30 mouse cellular contexts compared by ENCODE assay signal in genomic region chr15:98546843-98547242, GRCm38 (mm10). TPM values are rescaled to one million over a fixed set of nuclear protein-coding genes. Genes with fewer than 3 reads are reported as not detected.
"Had no signal": no experiment of that assay in that cellular context is flagged by ENCODE, and none has a peak within 500 bp of the region (broad histone marks: within the 10 kb centered on the region; RNA-seq: fewer than 3 reads in every experiment).

No protein-coding gene starts in this region.

- H3K27ac ChIP-seq: liver, embryonic 15.5 days; lung, embryonic 15.5 days; macrophage; midbrain, embryonic 13.5 days; midbrain, embryonic 15.5 days; neural tube, embryonic 12.5 days had no signal

- H3K27me3 ChIP-seq: liver, embryonic 15.5 days; lung, embryonic 15.5 days; megakaryocyte, embryonic 14.5 days; midbrain, embryonic 13.5 days; midbrain, embryonic 15.5 days; neural tube, embryonic 12.5 days had no signal

- DNase-seq: liver, postnatal 0 days; lung, adult 2 months; lung, postnatal 14 days; lung, postnatal 36 days; retina, postnatal 1 day; right cerebral cortex, adult 18-20 months; right cerebral cortex, postnatal 25 days; right cerebral cortex, postnatal 4 days; spleen, adult 18-20 months; thymus, adult 18-20 months; thymus, postnatal 14 days; thymus, postnatal 36 days had no signal

- H3K9me3 ChIP-seq: liver, embryonic 15.5 days; lung, embryonic 15.5 days; megakaryocyte, embryonic 14.5 days; midbrain, embryonic 13.5 days; midbrain, embryonic 15.5 days; neural tube, embryonic 12.5 days had no signal

- H3K9ac ChIP-seq: liver, embryonic 15.5 days; liver, postnatal 0 days; lung, embryonic 15.5 days; midbrain, embryonic 13.5 days; midbrain, embryonic 15.5 days; neural tube, embryonic 12.5 days had no signal

- H3K4me1 ChIP-seq: lung, embryonic 15.5 days; midbrain, embryonic 13.5 days; midbrain, embryonic 15.5 days; neural tube, embryonic 12.5 days had no signal

- H3K4me3 ChIP-seq: liver, embryonic 15.5 days; lung, embryonic 15.5 days; megakaryocyte, embryonic 14.5 days; midbrain, embryonic 13.5 days; midbrain, embryonic 15.5 days; neural tube, embryonic 12.5 days had no signal

RNA-seq across cellular contexts. Expression of gene 4930415O20Rik, which starts 24.0 kb away (rescaled TPM):
- total RNA-seq: megakaryocyte progenitor cell, adult 5-6 weeks; monocyte, adult 5-6 weeks; neutrophil, adult 5-6 weeks had no signal
- polyA plus RNA-seq: liver, embryonic 15.5 days; liver, postnatal 0 days; lung, adult 2 months; lung, embryonic 15.5 days; macrophage; midbrain, embryonic 13.5 days; neural tube, embryonic 12.5 days; stomach, embryonic 14.5 days; thymus, postnatal 0 days had no signal

RNA-seq across cellular contexts. Expression of gene Olfr279, which starts 54.6 kb away (rescaled TPM):
- total RNA-seq: megakaryocyte progenitor cell, adult 5-6 weeks; midbrain, postnatal 0 days; monocyte, adult 5-6 weeks; neutrophil, adult 5-6 weeks had no signal
- polyA plus RNA-seq: liver, embryonic 15.5 days; liver, postnatal 0 days; lung, embryonic 15.5 days; lung, postnatal 0 days; macrophage; midbrain, embryonic 11.5 days; midbrain, embryonic 13.5 days; midbrain, embryonic 15.5 days; midbrain, postnatal 0 days; neural tube, embryonic 12.5 days; neural tube, embryonic 14.5 days; small intestine, adult 2 months; stomach, embryonic 14.5 days; stomach, embryonic 16.5 days; thymus, postnatal 0 days had no signal
